Mouse (Mus musculus): Measurements from ENCODE around the gene Trim15.
A peak's percentile ranks its signal among the peaks of the same experiment; 100 is the strongest.
"Not testable (repeated sequence)": the region's sequence is repeated elsewhere in the genome, so short reads cannot be mapped to it uniquely, and the experiment has no call there.

The Trim15 gene

GRCm38 (mm10) chr17:36866719-36867527 is at the start of gene Trim15:
Trim15 (minus strand) TSS chr17:36867210.
- no peak for DNase-seq

GRCm38 (mm10) chr17:36915076-36915475 is 48.1 kb upstream of the Trim15 start:
- DNase-seq, result peak; percentile 42

- DNase-seq, result peak; percentile 79
These were observed 47.1 kb upstream of the Trim15 start for GRCm38 (mm10) chr17:36914108-36914507.

GRCm38 (mm10) chr17:36912031-36912430 is 45.0 kb upstream of the Trim15 start:
- no peak for DNase-seq

- DNase-seq, result no peak
These were observed 42.8 kb upstream of the Trim15 start for GRCm38 (mm10) chr17:36909802-36910201.

GRCm38 (mm10) chr17:36908235-36908634 is 41.2 kb upstream of the Trim15 start:
- DNase-seq, result no peak

GRCm38 (mm10) chr17:36903651-36904050 is 36.6 kb upstream of the Trim15 start:
- no peak for DNase-seq

- no peak for DNase-seq
These were observed 33.7 kb upstream of the Trim15 start for GRCm38 (mm10) chr17:36900691-36901090.

- DNase-seq, result peak; percentile 71
These were observed 33.0 kb upstream of the Trim15 start for GRCm38 (mm10) chr17:36900001-36900400.

GRCm38 (mm10) chr17:36899376-36899775 is 32.4 kb upstream of the Trim15 start:
- no peak for DNase-seq

- no peak for DNase-seq
These were observed 30.7 kb upstream of the Trim15 start, which contains the start of gene Trim31 for GRCm38 (mm10) chr17:36897552-36898205. Trim31 (plus strand) TSS chr17:36898118.

GRCm38 (mm10) chr17:36897065-36897464 is 30.1 kb upstream of the Trim15 start:
- DNase-seq, result no peak

GRCm38 (mm10) chr17:36896583-36896982 is 29.6 kb upstream of the Trim15 start:
- peak; percentile 30 for DNase-seq

GRCm38 (mm10) chr17:36893387-36893786 is 26.4 kb upstream of the Trim15 start:
- DNase-seq, result no peak

GRCm38 (mm10) chr17:36892362-36892761 is 25.4 kb upstream of the Trim15 start:
- DNase-seq, result peak; percentile 36

GRCm38 (mm10) chr17:36891496-36891895 is 24.5 kb upstream of the Trim15 start:
- not testable (repeated sequence) for DNase-seq

GRCm38 (mm10) chr17:36890073-36890903 is 23.3 kb upstream of the Trim15 start, which contains the start of gene Trim40:
Trim40 (minus strand) TSS chr17:36890123.
- no peak for DNase-seq

GRCm38 (mm10) chr17:36885132-36885790 is 18.3 kb upstream of the Trim15 start:
- no peak for DNase-seq

- DNase-seq, result no peak
These were observed 16.3 kb upstream of the Trim15 start for GRCm38 (mm10) chr17:36883350-36883749.

- no peak for DNase-seq
These were observed 7.6 kb upstream of the Trim15 start for GRCm38 (mm10) chr17:36874636-36875035.

- DNase-seq, result no peak
These were observed 3.2 kb upstream of the Trim15 start for GRCm38 (mm10) chr17:36869955-36870810.

Data from right cerebral cortex, adult 18-20 months (tissue).